Mouse (Mus musculus): ENCODE results near the gene Ankrd31.

GRCm38 (mm10) chr13:96889985-96890384, 141.9 kb downstream of the Ankrd31 start:
- TF ChIP-seq CTCF (IDR thresholded peaks at IDR 0.05; ENCODE audit: borderline replicate concordance, insufficient read depth, low read depth, low read length) (no peak), POLR2A (IDR thresholded peaks at IDR 0.05; ENCODE audit: borderline replicate concordance, insufficient read depth, low read length) (no peak)

All from cerebellum, adult 2 months (tissue).